Mouse (Mus musculus) heart, postnatal 14 days (tissue): ENCODE results near the gene Lag3. TPM values are rescaled to one million over a fixed set of nuclear protein-coding genes. Genes with fewer than 3 reads are reported as not detected.
"Not testable (repeated sequence)": the region's sequence is repeated elsewhere in the genome, so short reads cannot be mapped to it uniquely, and the experiment has no call there.

Source experiments
- DNase-seq, 2 experiments: peaks; one replicate each; pipeline ENCODE4 v3.0.0; 2021 to 2022
- intact Hi-C: fragments of 180-260 bp; cut with DNase I; formaldehyde crosslinking; loops from one replicate; pipeline ENCODE4 v1.15.1; 2025
- total RNA-seq, 2 experiments: library from RNA; stranded (reverse); gene quantifications; 2 replicates each; pipeline ENCODE4 v1.2.3; 2021

Gene Lag3
- total RNA-seq, 2 experiments from 2014 or later = 0.62 to 0.80 TPM

DNA sequence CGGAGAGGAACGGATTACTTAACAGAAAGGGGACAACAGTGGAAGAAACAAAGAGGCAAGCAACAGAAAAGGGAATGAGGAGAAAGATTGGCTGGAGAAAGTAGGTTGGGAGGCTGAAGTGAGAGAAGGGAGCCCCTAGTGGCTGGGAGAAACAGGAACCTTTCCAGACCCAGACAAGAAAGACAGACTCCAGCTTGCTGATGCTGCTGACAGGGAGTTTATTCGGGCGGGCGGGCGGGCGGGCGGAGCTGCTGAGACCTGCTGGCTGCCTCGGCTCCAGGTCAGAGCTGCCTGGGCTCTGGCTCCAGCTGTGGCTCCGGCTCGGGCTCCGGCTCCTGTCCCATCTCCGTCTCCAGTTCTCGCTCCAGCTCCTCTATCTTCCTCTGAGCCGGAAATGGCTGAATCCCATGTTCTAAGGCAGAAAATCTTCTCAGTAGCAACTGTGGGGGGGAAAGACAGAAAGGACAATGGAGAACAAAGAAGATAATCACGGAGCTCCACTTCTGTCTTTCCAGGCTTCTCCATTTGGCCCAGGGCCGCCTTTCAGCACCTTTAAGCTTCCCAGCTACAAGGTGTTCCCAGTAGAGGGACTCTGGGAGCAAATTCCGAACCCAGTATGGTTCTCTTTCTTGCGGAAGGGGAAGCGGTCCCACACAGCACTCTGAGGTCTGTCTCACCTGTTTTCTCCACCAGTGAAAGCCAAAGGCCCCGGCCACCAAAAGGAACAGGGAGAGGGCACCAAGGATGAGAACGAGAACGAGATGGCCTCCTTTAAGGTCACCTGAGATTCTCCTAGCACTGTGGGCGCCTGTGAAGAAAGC is 7.1 kb downstream of the Lag3 start:
- intact Hi-C loops = loop anchor here (1.0 to 10.0 kb wide), 4 partner anchors 26 to 128 kb away; partner anchors contain the start of gene Cops7a
- peak; percentile 72 to 77 for DNase-seq

DNA sequence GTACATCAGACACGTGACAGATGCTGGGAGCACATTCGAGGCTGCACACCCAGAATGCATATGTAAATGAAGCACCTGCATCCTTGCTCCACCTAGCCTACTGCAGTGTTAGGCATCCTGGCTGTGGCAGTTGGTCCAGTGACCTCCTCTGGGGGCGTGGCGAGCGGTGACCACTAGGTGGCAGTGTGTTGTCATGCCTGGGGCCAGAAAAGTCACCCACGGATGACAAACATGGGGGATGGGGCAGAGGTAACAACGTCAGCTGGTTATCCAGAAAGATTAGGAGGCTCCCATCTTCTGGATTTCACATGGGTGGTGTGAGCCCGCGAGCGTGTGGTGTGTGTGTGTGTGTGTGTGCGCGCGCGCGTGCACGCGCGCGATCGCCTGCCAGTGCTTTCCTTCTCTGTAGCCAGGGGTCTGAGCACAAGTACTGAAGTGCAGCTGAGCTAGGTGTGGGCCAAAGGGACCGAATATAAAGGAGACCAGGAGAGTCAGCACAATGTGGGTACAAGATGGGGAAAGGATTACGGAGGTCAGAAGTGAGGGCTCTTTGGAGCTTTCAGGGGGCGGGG is 7.8 kb downstream of the Lag3 start:
- intact Hi-C loops = loop anchor here (1.0 to 10.0 kb wide), 6 partner anchors 27 to 179 kb away; partner anchors contain the start of gene Cops7a
- DNase-seq = peak; percentile 94 to 99

DNA sequence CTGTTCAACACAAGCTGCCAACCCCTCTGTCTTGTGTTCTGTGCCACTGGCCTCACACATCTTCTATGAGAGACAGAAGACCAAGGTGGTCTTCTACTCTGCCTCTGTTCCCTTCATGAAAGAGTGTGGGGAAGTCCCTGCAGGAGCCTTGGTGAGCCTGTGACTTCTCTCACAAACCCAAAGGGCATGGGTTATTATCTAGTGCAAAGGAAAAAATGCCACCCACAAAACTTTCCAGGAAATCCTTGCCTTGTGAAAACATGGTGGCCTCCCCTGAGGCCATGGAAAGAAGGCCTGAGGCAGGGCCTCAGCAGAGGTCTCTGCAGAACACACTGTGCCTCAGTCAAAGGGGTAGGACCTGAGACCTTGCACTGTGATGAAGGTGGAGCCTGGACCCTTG is 9.7 kb downstream of the Lag3 start:
- no peak for DNase-seq
- intact Hi-C loops = loop anchor here (2.0 to 10.0 kb wide), 4 partner anchors 41 to 130 kb away; partner anchors contain the start of gene Cops7a

DNA sequence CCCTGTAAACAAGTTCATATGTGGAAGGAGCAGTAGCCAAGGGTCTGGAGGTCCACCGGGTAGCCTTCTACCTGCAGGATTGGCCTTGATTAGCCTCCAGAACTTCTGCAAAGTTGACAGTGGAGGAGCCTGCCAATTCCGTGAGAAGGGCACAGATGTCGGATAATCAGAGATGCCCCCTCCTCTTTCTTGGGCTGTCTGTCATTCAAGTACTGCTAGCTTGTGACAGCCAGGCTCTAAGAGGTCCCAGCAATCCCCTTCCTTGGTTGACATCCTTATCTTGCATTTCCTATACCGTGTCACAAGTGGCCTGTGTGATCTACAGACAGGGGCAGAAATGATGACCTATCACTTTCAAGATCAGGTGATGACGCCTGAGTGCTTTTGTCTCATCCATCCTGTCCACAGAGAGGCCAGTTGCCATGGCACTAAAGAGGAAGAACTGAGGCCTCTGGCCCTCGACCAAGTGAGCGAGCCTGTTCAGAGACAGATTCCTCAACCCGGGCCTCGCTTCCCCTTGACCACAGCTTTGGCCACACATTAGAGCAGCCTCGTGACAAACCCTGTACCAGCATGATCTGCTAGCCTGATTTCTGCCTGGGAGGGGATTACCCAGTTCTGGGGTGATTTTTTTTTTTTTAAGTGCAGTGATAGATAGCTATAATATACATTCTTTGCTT is 10.6 kb downstream of the Lag3 start:
- peak; percentile 25 to 35 for DNase-seq
- intact Hi-C loops = loop anchor here (5.0 to 10.0 kb wide), 3 partner anchors 64 to 131 kb away; partner anchors contain the start of gene Cops7a

DNA sequence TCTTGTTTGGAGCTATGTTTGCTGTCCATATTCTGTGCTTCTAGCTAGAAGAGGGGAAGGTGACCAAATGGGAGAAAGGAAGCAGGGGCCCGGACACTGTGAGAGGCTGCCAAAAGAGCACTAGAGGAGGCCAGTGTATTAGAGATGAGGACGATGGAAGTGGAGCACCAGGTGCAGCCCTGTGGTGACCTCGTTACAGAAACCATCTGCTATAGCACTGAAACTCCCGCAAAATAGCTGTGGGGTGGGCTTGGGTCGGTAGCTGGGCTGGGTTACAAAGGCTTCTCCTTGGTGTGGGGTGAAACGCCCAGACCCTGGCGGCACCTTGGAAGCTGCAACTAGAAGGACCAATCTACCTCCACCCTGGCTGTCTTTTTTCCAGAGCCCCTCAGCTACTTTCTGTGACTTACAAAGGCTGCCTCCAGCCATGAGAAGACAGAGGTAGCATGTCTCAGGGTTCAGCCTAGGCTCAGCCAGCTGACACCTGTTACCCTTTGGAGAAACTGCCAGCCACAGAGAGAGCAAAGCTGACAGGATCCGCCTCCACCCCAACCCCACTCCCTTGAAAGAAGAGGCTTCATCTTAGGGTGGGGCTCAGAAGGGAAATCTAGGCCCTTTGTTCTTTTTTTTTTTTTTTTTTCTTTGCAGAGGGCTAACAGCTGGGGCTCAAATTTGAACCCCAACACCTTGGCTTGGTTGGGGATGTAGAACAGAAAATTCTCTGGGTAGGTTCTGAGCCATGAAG is 11.3 kb downstream of the Lag3 start:
- DNase-seq = no peak
- intact Hi-C loops = loop anchor here (5.0 to 10.0 kb wide), 3 partner anchors 65 to 132 kb away; partner anchors contain the start of gene Cops7a

DNA sequence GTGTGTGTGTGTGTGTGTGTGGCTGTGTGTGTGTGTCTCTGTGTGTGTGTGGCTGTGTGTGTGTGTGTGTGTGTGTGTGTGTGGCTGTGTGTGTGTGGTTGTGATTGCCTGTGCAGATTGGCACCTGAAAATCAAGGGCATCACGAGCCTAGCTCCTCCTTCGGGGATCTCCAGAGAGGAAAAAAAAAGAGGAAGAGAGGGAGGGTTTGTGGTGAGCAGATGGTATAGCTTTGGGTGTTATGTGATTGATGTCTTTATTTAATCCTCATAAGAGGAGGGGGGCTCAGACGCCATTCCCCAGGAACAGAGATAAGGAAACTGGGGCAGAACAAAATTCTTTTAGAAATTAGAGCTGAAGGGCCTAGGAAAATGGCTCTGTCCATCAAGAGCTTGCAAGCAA is 13.1 kb downstream of the Lag3 start:
- no peak for DNase-seq
- intact Hi-C loops = no loop called here

DNA sequence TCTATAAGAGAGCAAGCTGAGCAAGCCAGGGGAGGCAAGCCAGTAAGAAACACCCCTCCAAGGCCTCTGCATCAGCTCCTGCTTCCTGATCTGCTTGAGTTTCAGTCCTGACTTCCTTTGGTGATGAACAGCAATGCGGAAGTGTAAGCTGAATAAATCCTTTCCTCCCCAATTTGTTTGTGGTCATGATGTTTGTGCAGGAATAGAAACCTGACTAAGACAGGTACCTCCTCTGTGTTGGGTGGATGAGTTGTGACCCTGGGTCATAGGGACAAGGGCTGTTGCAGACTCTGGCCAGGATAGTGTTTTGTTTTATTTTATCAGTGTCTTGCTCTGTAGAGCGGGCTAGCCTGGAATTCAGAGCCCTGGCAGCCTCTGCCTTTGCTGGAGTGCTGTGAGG is 17.4 kb downstream of the Lag3 start:
- DNase-seq, intact Hi-C loops: not testable (repeated sequence)

DNA sequence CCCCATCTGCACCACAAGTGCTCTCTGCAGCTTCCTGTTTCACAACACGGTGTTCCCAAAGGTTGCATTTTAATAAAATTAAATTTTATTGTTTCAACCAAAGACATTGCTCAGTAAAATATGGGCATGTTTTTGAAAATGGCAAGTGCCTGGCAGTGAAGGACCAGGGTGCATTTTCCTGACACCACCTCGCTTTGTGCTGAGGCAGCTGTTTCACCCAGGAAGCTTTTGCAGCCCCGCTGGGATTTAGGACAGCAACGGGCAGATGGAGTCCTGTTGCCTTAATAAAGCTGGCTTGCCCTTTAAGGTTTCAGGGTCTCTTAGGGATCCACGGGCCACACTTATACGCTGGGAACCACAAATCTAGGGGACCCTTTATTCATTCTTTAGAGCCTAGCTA is 20.5 kb downstream of the Lag3 start:
- DNase-seq = no peak
- intact Hi-C loops = no loop called here

DNA sequence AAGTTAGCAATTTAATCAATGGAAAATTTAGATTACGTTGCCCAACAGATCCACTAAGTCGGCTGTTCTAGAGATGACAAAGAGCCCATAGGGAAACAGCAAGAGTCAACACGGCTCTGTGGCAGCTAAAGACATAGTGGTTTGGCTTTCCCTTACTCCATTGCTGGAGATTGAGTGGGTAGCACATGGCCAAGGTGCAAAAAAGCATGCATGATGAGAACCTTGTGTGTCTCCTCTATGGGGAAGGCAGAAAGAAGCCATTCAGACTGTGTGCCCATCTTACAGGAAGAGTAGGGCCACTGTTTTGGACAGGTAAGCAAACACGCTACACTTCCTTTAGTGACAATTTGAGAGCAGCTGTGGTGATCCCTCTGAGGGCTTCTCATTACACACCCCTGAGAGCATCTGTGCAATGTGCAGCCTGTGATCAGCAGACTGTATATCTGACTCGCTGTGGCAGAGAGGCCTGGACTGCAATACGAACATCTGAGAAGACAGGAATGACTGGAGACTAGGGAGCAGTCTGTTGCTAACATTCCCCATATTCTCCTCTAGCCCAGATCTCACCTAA is 22.9 kb downstream of the Lag3 start:
- intact Hi-C loops = no loop called here
- no peak for DNase-seq

DNA sequence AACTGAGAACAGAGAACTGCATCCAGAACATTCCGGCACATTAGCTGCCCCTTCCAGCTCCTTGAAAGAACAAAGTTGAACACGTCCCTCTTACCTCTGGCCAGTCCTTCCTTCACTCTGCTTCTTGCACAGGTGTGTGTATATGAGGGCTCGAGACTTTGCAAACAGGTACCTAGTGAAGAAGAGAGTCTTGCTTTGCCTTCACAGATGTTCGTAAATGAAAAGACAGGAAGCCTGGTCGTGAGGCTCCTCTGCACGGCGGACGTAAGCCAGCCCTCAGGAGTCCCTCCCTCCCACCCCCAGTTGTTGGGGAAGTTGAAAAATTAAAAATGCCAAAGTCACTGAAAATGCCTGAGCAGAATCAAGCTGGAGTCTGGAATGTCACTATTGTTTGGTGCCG is 23.5 kb downstream of the Lag3 start, which contains the start of gene Cd4:
Gene Cd4 (minus strand): TSS at position 236 of the 400 bp plus-strand sequence.
- DNase-seq = no peak
- intact Hi-C loops = no loop called here

DNA sequence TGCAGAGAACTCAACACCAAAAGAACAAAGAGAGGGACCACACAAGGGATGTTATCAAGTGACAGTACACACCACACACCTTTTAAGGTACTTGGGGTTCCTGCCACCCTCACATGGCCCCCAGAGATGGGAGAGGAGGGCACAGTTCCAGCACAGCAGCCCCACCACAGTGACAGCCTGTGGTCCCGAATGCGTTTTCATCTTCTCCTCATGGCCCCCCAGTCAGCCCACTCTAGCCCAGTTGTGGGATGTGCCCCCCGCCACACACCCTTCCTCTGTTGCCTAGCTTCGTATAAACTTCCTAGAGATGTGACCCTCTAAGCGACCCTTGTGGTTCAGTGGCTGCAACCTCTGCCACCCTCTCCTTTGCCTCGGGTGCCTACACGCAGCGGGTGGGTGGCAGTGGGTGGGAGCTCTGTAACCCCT is 25.5 kb downstream of the Lag3 start:
- no peak for DNase-seq
- intact Hi-C loops = no loop called here

DNA sequence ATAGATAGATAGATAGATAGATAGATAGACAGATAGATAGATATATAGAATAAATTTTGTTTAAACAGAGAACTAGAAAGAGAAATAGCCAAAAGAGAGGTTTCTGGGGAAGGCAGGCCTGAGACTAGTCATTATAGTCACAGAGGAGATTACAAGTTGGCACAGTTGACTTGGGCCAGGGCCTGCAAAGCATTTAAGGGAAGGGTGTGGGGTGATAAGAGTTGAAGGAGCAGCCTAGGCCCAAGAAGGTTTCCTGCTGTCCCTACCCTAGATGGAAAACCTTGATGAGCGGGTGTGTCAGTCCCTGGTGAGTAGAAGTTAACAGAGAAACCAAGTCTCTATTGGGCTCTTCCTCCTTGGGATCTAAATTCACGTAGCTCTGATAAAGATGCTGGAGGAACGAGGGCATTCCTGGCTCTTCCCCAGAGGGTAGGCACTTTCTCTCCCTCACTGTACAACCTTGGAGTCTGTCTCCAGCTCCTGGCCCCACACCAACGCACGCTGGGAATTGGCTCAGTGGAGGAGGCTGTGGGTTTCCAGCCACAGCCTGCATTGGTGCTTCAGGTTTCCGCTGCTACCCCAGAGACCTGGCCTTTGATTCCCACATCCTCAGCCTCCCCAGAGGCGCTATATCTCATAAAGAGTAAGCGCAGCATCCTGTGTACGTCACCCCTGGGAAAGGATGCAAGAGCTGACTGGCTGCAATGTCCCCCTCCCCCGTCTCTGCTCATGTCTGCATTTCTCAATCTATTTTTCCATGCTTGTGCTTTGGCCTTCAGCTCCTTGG is 26.6 kb downstream of the Lag3 start:
- intact Hi-C loops = no loop called here
- DNase-seq = peak; percentile 30 to 64

DNA sequence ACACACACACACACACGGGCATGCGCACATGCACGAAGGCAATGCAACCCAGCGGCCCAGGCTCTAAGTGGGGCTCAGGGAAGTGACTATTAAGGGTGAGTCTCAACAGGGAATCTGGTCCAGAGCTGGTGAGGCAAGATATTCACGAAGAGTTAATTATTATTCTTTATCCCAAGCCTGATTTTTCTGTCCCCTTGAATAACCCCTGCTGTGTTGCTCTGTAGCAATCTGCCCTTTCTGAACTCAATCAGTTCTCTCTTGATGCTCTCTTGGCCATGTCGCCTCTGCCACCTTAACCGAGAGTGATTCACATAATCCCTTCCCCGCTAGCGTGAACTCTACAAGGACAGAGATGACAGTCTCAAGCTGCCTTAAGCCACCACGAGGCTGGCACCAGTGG is 28.2 kb downstream of the Lag3 start:
- no peak for DNase-seq
- intact Hi-C loops = no loop called here

DNA sequence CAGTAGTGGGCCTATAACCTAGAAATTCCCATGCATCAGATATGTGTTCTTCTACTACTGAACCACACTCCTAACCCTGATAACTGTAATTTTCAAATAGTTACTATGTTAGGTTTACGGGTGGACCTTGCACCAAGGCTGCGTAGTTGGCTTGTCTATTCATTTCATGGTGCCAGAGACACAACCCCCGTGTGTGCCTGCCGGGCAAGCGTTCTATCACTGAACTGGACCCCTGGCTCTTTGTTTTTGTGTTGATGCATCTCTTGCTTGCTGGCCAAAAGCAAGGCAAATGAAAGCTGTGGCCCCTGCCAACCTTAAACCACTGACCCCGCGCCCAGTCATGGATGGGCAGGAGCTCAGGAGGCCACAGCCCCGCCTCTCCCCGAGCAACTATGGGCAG is 29.7 kb downstream of the Lag3 start:
- no peak for DNase-seq
- intact Hi-C loops = no loop called here

DNA sequence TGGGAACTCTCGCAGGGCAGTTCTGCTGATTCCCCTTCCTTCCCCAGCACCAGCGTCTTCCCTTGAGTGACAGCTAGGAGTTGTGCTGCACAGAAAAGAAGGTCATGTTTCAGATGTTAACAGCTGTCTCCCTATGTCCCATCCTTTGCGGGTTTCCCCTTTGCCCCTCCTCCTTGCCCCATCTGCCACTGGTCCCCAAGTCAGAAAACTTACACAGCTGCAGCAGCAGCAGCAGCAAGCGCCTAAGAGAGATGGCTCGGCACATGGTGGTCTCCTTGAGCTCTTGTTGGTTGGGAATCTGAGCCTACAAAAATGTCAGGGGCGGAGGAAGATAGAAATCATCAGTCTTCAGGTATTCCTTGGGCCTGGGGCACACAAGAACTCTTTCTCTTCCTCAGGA is 32.1 kb downstream of the Lag3 start:
- intact Hi-C loops = no loop called here
- no peak for DNase-seq

DNA sequence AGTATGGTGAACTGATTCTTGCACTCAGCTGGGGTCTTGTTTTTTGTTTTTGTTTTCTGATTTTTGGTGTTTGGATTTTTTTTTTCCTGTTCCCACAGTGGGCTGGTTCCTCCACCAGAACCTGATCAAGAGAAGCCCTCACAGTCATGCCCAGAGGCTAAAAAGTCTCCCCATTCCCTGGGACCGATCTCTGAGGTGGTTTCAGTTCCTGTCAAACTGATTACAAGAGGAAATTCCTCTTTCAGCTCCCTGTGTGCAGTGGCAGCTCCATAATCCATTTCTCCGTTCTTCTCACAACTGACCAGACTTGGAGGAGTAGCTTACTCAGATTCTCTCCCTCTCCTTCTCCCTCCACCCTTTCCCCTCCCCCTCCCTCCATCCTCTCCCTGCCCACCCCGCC is 37.2 kb downstream of the Lag3 start:
- DNase-seq = no peak
- intact Hi-C loops = no loop called here

DNA sequence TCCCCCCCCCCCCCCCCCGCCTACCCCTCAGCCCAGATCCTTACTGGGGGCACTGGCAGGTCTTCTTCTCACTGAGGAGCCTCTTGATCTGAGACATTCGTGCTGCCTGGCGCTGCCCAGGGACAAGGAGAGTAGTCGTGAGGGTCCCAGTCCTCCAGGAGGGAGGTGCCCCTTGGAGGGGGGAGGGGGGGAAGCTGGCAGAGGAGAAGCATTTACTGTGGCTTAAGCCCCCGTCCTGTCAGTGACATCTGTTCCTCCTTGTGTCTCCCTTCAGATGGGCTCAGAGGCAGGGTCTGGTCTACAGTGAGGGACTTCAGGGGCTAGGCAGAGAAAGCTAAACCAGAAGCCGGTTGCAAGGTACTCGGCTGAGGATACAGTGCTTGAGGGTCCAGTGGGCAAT is 44.9 kb downstream of the Lag3 start:
- intact Hi-C loops = no loop called here
- no peak for DNase-seq

DNA sequence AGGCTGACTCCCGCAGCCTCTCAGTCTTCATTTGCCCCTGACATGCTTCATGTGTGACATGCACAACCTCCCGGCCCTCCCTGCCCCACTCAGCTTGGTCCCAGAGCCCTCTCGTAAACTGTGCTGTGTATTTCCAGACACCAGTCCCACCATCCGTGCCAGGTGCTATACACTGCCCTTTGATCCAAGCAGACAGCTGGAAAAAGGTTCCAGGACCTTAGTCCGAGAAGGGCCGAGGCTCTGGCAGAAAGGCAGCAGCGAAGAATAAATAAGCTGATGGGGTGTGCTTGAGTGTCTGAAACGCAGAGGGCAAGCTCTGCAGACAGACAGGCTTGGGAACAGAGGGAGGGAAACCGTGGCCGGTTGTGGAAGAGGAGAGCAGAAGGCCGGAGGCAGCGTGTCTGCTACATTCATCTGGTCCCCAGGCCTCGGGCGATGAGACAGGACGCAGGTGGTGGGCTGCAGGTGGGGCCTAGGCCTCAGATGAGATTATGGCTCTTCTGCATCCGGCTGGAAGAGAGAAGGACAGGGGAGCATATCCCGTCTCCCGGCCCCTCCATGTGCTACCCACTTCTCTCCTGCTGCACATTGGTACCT is 45.6 kb downstream of the Lag3 start:
- intact Hi-C loops = no loop called here
- DNase-seq = no peak
